Mouse (Mus musculus) stomach, embryonic 16.5 days (tissue): ENCODE measurements at regions not wholly inside any gene's neighbourhood (a gene's known extent, or its start where the extent isn't known, plus 50 kb on each side); places are given as distances from the start of the nearest gene placed in this dataset.

Experiments used
- ATAC-seq: fragments of 200-750 bp; cut with Nextera tagmentation; 2 replicates; pipeline ENCODE4 v1.8.0; 2017; ENCODE audit warnings: moderate number of reproducible peaks, moderate TSS enrichment; ENCODE audit not compliant: insufficient read depth, low FRiP score
- H3K27ac ChIP-seq: fragments of 300-500 bp; sonication (generic); 2 replicates; pipeline ENCODE4 v1.5.1; 2014; ENCODE audit warnings: low read length
- H3K27me3 ChIP-seq: fragments of 300-500 bp; sonication (generic); 2 replicates; pipeline ENCODE4 v1.6.1; 2014; ENCODE audit warnings: low read length, control low read depth, mixed read lengths; ENCODE audit not compliant: control insufficient read depth, insufficient read depth
- H3K36me3 ChIP-seq: fragments of 300-500 bp; sonication (generic); 2 replicates; pipeline ENCODE4 v1.6.1; 2014; ENCODE audit warnings: low read length; ENCODE audit not compliant: control insufficient read depth, insufficient read depth
- H3K4me1 ChIP-seq: fragments of 300-500 bp; sonication (generic); 2 replicates; pipeline ENCODE4 v1.6.1; 2014; ENCODE audit warnings: low read length, control low read depth, mixed read lengths; ENCODE audit not compliant: control insufficient read depth, insufficient read depth
- H3K4me2 ChIP-seq: fragments of 300-500 bp; sonication (generic); 2 replicates; pipeline ENCODE4 v1.6.1; 2014; ENCODE audit warnings: low read depth, low read length, mixed read lengths
- H3K4me3 ChIP-seq: fragments of 300-500 bp; sonication (generic); replicated peaks from 2 replicates; pipeline ENCODE4 v1.5.1; 2014; ENCODE audit warnings: mild to moderate bottlenecking, low read length
- H3K9ac ChIP-seq: fragments of 300-500 bp; sonication (generic); 2 replicates; pipeline ENCODE4 v1.6.1; 2014; ENCODE audit warnings: low read length
- H3K9me3 ChIP-seq: fragments of 300-500 bp; sonication (generic); replicated peaks from 2 replicates; pipeline ENCODE4 v1.6.1; 2016; ENCODE audit warnings: low read length, control low read depth; ENCODE audit not compliant: control insufficient read depth
- whole genome bisulfite sequencing: fragments of 180-500 bp; shearing (Covaris S2); extraction: QIAGEN DNeasy Blood & Tissue Kit; methylation state at CpG from one replicate; pipeline ENCODE4 v1.1.7; 2014; 5-methylcytosine and 5-hydroxymethylcytosine counted together

- no peak overlapping the region for H3K4me2 ChIP-seq
- no peaks in the 10 kb centered on the region for H3K36me3 ChIP-seq
- 32% methylated on average over 10 of the region's 10 CpGs for WGBS
- no peak overlapping the region for H3K4me3 ChIP-seq
- H3K9me3 ChIP-seq = no peaks in the 10 kb centered on the region
- ATAC-seq = peak; percentile 90
- H3K9ac ChIP-seq = no peak overlapping the region
- H3K27ac ChIP-seq = no peak overlapping the region
- no peaks in the 10 kb centered on the region for H3K4me1 ChIP-seq
- no peaks in the 10 kb centered on the region for H3K27me3 ChIP-seq
Measured at GRCm38 (mm10) chr3:58056191-58057063, 208.5 kb upstream of the Pfn2 start.

GRCm38 (mm10) chr3:58057064-58057396 is 209.2 kb upstream of the Pfn2 start:
- H3K9me3 ChIP-seq = no peaks in the 10 kb centered on the region
- H3K27ac ChIP-seq = no peak overlapping the region
- WGBS = 75% methylated on average over 2 of the region's 2 CpGs
- H3K9ac ChIP-seq = no peak overlapping the region
- no peaks in the 10 kb centered on the region for H3K4me1 ChIP-seq
- H3K4me3 ChIP-seq = no peak overlapping the region
- H3K4me2 ChIP-seq = no peak overlapping the region
- no peak for ATAC-seq
- no peaks in the 10 kb centered on the region for H3K27me3 ChIP-seq
- H3K36me3 ChIP-seq = no peaks in the 10 kb centered on the region

GRCm38 (mm10) chr3:58058134-58058533 is 210.3 kb upstream of the Pfn2 start:
- no peak overlapping the region for H3K9ac ChIP-seq
- no peaks in the 10 kb centered on the region for H3K36me3 ChIP-seq
- H3K4me3 ChIP-seq = no peak overlapping the region
- no peaks in the 10 kb centered on the region for H3K9me3 ChIP-seq
- H3K27me3 ChIP-seq = no peaks in the 10 kb centered on the region
- H3K27ac ChIP-seq = no peak overlapping the region
- no peak overlapping the region for H3K4me2 ChIP-seq
- H3K4me1 ChIP-seq = no peaks in the 10 kb centered on the region
- 62% methylated on average over 10 of the region's 10 CpGs for WGBS
- ATAC-seq = no peak

GRCm38 (mm10) chr3:58063852-58064549 is 216.1 kb upstream of the Pfn2 start:
- H3K4me2 ChIP-seq = no peak overlapping the region
- H3K9ac ChIP-seq = no peak overlapping the region
- H3K4me1 ChIP-seq = no peaks in the 10 kb centered on the region
- no peaks in the 10 kb centered on the region for H3K36me3 ChIP-seq
- H3K9me3 ChIP-seq = no peaks in the 10 kb centered on the region
- no peak for ATAC-seq
- H3K4me3 ChIP-seq = no peak overlapping the region
- H3K27ac ChIP-seq = no peak overlapping the region
- H3K27me3 ChIP-seq = no peaks in the 10 kb centered on the region
- WGBS = 70% methylated on average over 7 of the region's 7 CpGs

DNA sequence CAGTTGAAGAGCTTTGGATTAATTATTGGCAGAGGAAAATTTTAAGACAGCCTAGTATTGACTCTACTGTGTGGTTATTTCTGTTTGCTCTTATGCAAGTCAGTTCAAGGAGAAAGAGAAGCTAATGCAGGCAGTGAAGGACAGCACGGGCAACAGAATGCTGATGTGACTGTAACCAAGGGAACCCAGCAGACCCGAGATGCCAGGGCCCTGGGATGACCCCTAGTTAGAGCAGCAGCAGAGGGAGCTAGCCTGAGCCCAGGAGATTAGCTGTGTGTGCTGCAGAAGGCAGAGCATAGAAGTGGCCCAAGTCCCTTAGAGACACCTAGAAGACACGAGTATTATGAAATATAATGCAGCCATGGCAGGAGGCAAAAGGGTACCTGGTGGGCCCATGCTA is 223.7 kb upstream of the Pfn2 start:
- ATAC-seq = no peak

GRCm38 (mm10) chr3:58072230-58072839 is 224.5 kb upstream of the Pfn2 start:
- Histone ChIP-seq H3K4me1 (no peaks in the 10 kb centered on the region), H3K9ac (no peak overlapping the region), H3K27ac (no peak overlapping the region), H3K4me2 (no peak overlapping the region), H3K9me3 (no peaks in the 10 kb centered on the region), H3K27me3 (no peaks in the 10 kb centered on the region), H3K4me3 (no peak overlapping the region), H3K36me3 (no peaks in the 10 kb centered on the region)
- no peak for ATAC-seq
- WGBS = 87% methylated on average over 5 of the region's 5 CpGs

More for the DNA sequence above, 223.7 kb upstream of the Pfn2 start:
- Histone ChIP-seq H3K9me3 (no peaks in the 10 kb centered on the region), H3K9ac (no peak overlapping the region), H3K27me3 (no peaks in the 10 kb centered on the region), H3K4me3 (no peak overlapping the region), H3K4me1 (no peaks in the 10 kb centered on the region), H3K36me3 (no peaks in the 10 kb centered on the region), H3K4me2 (no peak overlapping the region), H3K27ac (no peak overlapping the region)
- 47% methylated on average over 3 of the region's 3 CpGs for WGBS

DNA sequence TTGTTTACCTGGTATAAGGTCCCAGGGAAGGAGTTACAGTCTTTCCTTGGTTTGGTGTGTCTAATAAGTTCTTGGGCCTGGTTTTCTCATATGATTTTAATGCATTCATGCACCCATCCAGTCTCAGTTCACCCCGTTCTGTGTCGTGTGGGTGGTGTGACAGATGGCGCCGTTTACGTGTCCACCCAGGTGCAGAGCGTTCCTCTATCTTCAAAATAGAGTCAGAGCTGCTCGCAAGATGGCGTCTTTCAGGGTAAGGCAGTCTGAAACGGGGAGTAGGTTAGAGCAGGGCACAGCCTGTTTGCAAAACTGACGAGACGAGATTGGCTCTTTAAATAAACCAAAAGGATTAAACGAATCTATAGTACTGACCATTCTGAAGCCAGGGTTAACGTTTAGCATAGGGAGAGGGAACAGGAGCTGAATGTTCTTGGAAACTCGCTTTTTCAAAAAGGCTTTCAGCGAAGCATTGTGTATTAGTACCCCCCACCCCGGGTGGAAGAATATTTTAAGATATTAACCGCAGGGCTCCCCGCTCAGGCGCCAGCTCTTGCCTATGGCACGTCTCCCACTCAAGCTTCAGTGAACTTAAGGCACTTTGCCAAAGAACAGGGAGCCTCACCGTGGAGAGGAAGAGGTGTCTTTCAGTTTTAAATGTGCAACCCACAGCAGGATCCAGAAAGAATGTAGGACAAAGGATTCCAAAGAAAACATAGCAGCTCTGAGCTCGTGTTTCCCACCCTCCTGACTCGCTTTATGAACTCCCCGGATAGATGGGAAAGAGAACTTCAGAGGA is 241.7 kb upstream of the Pfn2 start:
- Histone ChIP-seq H3K9ac (no peak overlapping the region), H3K27me3 (no peaks in the 10 kb centered on the region), H3K4me1 (no peaks in the 10 kb centered on the region), H3K4me2 (no peak overlapping the region), H3K36me3 (no peaks in the 10 kb centered on the region), H3K4me3 (no peak overlapping the region), H3K27ac (no peak overlapping the region), H3K9me3 (no peaks in the 10 kb centered on the region)
- WGBS = 72% methylated on average over 24 of the region's 24 CpGs
- ATAC-seq = no peak

GRCm38 (mm10) chr3:58090396-58090795 is 242.5 kb upstream of the Pfn2 start:
- Histone ChIP-seq H3K4me1 (no peaks in the 10 kb centered on the region), H3K4me3 (no peak overlapping the region), H3K27ac (no peak overlapping the region), H3K36me3 (no peaks in the 10 kb centered on the region), H3K9me3 (no peaks in the 10 kb centered on the region), H3K27me3 (no peaks in the 10 kb centered on the region), H3K4me2 (no peak overlapping the region), H3K9ac (no peak overlapping the region)
- 51% methylated on average over 8 of the region's 8 CpGs for WGBS
- ATAC-seq = no peak
